Mouse (Mus musculus) G1E (cell line): ENCODE data around the gene Kcnq2.

Source experiments
- GATA1 ChIP-seq: IDR thresholded peaks from 2 replicates; pipeline ENCODE4 v1.6.1; 2012; ENCODE audit warnings: borderline replicate concordance, low read length, inconsistent platforms, mixed read lengths
- TAL1 ChIP-seq: conservative IDR thresholded peaks from 2 replicates; pipeline ENCODE4 v1.6.1; 2012; ENCODE audit warnings: low read depth, low read length, inconsistent platforms, mixed read lengths

DNA sequence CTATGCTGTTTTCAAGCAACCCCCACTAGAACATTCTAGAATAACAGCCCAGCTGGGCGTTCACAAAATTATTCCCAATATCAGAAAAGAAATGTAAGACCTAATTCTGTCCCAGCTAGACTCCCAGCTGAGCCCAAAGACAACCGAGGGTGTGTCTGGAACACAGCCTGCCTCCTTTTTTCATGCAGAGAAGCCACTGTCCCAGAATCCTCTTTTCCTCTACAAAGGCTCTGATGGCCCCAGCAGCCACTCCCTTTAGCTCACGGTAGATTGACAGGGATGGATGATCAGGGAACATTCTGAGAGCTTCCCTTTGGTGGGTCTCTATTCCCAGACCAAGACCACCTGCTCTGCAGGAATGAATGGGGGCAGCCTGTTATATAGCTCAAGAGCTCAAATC lies 7.3 kb downstream of the Kcnq2 start:
- TF ChIP-seq TAL1 (no peak), GATA1 (no peak)
